Mouse (Mus musculus): ENCODE results near the gene Ky. TPM values are rescaled to one million over a fixed set of nuclear protein-coding genes. Genes with fewer than 3 reads are reported as not detected.

The Ky gene
- total and polyA plus RNA-seq, 3 experiments: 0.05 TPM; not detected in 2

DNA sequence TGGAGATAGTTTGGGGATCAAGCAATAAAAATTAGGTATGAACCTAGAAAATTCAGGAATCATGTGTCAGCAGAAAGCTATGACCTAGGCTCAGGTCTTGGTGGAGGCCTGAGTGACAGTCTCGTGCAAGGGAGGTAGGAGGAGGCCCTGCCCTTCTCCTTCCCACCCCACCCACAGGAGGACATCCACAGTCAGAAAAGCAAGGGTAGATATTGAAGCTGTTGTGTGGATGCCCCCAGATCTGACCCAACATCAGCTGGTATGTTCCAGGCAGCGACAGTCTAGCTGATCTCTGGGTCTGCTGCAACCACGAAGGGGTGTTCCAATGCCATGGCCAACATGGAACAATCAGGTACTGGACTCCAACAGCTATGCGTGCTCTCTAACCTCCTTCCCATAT lies 10.3 kb upstream of the Ky start:
- ATAC-seq (ENCODE audit: extremely low read depth, insufficient number of reproducible peaks, low FRiP score, poor library complexity, severe bottlenecking): no peak
- H3K27me3 ChIP-seq (ENCODE audit: insufficient read depth, low read length): no peaks in the 10 kb centered on the region
- no peak for DNase-seq (ENCODE audit: low spot score)
- H3K4me1 ChIP-seq (ENCODE audit: insufficient read depth, low read depth, low read length): no peaks in the 10 kb centered on the region
- H3K4me3 ChIP-seq (ENCODE audit: low read depth, low read length): no peak overlapping the region
- no peak for TF ChIP-seq GATA1 (IDR thresholded peaks at IDR 0.05; ENCODE audit: borderline replicate concordance, low read length)
- no peak for TF ChIP-seq GATA2 (IDR thresholded peaks at IDR 0.05; ENCODE audit: borderline replicate concordance, low read depth, low read length)
- no peak for TF ChIP-seq TAL1 (conservative IDR thresholded peaks at IDR 0.05; ENCODE audit: low read depth, low read length)
- TF ChIP-seq POLR2AphosphoS5 (IDR thresholded peaks at IDR 0.05; ENCODE audit: insufficient replicate concordance, low read depth, low read length): no peak
- TF ChIP-seq CTCF (IDR thresholded peaks at IDR 0.05; ENCODE audit: low read depth, low read length): no peak
- H3K9me3 ChIP-seq (replicated peaks): peaks cover 82% of the 10 kb centered on the region
- no peaks in the 10 kb centered on the region for H3K36me3 ChIP-seq (replicated peaks)

- no peak for ATAC-seq (ENCODE audit: extremely low read depth, insufficient number of reproducible peaks, low FRiP score, poor library complexity, severe bottlenecking)
- Histone ChIP-seq H3K4me3 (ENCODE audit: low read depth, low read length) (no peak overlapping the region), H3K9me3 (replicated peaks) (peaks cover 79% of the 10 kb centered on the region), H3K27me3 (ENCODE audit: insufficient read depth, low read length) (no peaks in the 10 kb centered on the region), H3K4me1 (ENCODE audit: insufficient read depth, low read depth, low read length) (no peaks in the 10 kb centered on the region), H3K36me3 (replicated peaks) (no peaks in the 10 kb centered on the region)
- TF ChIP-seq GATA1 (IDR thresholded peaks at IDR 0.05; ENCODE audit: borderline replicate concordance, low read length): no peak
- TF ChIP-seq CTCF (IDR thresholded peaks at IDR 0.05; ENCODE audit: low read depth, low read length): no peak
- no peak for TF ChIP-seq GATA2 (IDR thresholded peaks at IDR 0.05; ENCODE audit: borderline replicate concordance, low read depth, low read length)
- no peak for TF ChIP-seq POLR2AphosphoS5 (IDR thresholded peaks at IDR 0.05; ENCODE audit: insufficient replicate concordance, low read depth, low read length)
- no peak for TF ChIP-seq TAL1 (conservative IDR thresholded peaks at IDR 0.05; ENCODE audit: low read depth, low read length)
- DNase-seq (ENCODE audit: low spot score): no peak
Observed at GRCm38 (mm10) chr9:102496481-102497041, 9.0 kb upstream of the Ky start.

DNA sequence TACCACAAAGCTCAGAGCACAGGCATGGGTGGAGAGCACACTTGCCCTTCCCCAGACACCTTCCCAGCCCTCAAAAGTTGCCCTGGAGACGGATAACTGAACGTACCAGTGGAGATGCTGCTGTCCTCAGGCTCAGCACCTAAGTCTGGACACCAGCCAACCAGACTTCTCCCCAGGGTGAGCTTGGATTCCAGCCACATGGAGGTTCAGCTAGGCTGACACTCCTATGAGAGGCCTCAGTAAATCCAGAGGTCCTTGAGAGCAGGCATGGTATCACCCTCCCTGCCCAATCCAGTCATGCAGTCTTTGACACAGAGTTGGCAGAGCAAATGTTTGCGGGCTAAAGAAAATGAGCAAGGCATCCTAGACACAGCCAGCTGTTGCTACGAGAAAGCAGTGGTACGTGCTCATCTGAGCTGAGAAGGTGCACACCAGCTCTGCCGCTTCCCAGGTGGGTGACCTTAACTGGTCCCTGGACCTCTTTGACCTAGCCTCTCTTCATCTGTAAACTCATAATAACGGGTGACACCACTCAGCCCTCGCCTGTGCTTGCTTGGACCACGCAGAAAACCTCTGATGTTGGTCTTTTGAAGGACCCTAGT lies 8.4 kb upstream of the Ky start:
- H3K4me1 ChIP-seq (ENCODE audit: insufficient read depth, low read depth, low read length): no peaks in the 10 kb centered on the region
- TF ChIP-seq POLR2AphosphoS5 (IDR thresholded peaks at IDR 0.05; ENCODE audit: insufficient replicate concordance, low read depth, low read length): no peak
- TF ChIP-seq TAL1 (conservative IDR thresholded peaks at IDR 0.05; ENCODE audit: low read depth, low read length): no peak
- no peak for TF ChIP-seq GATA1 (IDR thresholded peaks at IDR 0.05; ENCODE audit: borderline replicate concordance, low read length)
- no peak for TF ChIP-seq GATA2 (IDR thresholded peaks at IDR 0.05; ENCODE audit: borderline replicate concordance, low read depth, low read length)
- TF ChIP-seq CTCF (IDR thresholded peaks at IDR 0.05; ENCODE audit: low read depth, low read length): no peak
- ATAC-seq (ENCODE audit: extremely low read depth, insufficient number of reproducible peaks, low FRiP score, poor library complexity, severe bottlenecking) (no peak), DNase-seq (ENCODE audit: low spot score) (no peak)
- no peak overlapping the region for H3K4me3 ChIP-seq (ENCODE audit: low read depth, low read length)
- H3K27me3 ChIP-seq (ENCODE audit: insufficient read depth, low read length): no peaks in the 10 kb centered on the region
- no peaks in the 10 kb centered on the region for H3K36me3 ChIP-seq (replicated peaks)
- H3K9me3 ChIP-seq (replicated peaks): peaks cover 75% of the 10 kb centered on the region

- H3K9me3 ChIP-seq (replicated peaks): peaks cover 70% of the 10 kb centered on the region
- no peak overlapping the region for H3K4me3 ChIP-seq (ENCODE audit: low read depth, low read length)
- H3K36me3 ChIP-seq (replicated peaks): no peaks in the 10 kb centered on the region
- TF ChIP-seq GATA2 (IDR thresholded peaks at IDR 0.05; ENCODE audit: borderline replicate concordance, low read depth, low read length) (no peak), POLR2AphosphoS5 (IDR thresholded peaks at IDR 0.05; ENCODE audit: insufficient replicate concordance, low read depth, low read length) (no peak), GATA1 (IDR thresholded peaks at IDR 0.05; ENCODE audit: borderline replicate concordance, low read length) (no peak), CTCF (IDR thresholded peaks at IDR 0.05; ENCODE audit: low read depth, low read length) (no peak)
- ATAC-seq (ENCODE audit: extremely low read depth, insufficient number of reproducible peaks, low FRiP score, poor library complexity, severe bottlenecking) (no peak), DNase-seq (ENCODE audit: low spot score) (no peak)
- no peaks in the 10 kb centered on the region for H3K27me3 ChIP-seq (ENCODE audit: insufficient read depth, low read length)
- H3K4me1 ChIP-seq (ENCODE audit: insufficient read depth, low read depth, low read length): no peaks in the 10 kb centered on the region
Observed at GRCm38 (mm10) chr9:102497833-102498430, 7.6 kb upstream of the Ky start.

GRCm38 (mm10) chr9:102498701-102499100 lies 6.8 kb upstream of the Ky start:
- no peaks in the 10 kb centered on the region for H3K36me3 ChIP-seq (replicated peaks)
- no peak overlapping the region for H3K4me3 ChIP-seq (ENCODE audit: low read depth, low read length)
- H3K4me1 ChIP-seq (ENCODE audit: insufficient read depth, low read depth, low read length): no peaks in the 10 kb centered on the region
- DNase-seq (ENCODE audit: low spot score): no peak
- peaks cover 69% of the 10 kb centered on the region for H3K9me3 ChIP-seq (replicated peaks)
- no peak for ATAC-seq (ENCODE audit: extremely low read depth, insufficient number of reproducible peaks, low FRiP score, poor library complexity, severe bottlenecking)
- TF ChIP-seq TAL1 (conservative IDR thresholded peaks at IDR 0.05; ENCODE audit: low read depth, low read length): no peak
- TF ChIP-seq CTCF (IDR thresholded peaks at IDR 0.05; ENCODE audit: low read depth, low read length): no peak
- TF ChIP-seq GATA1 (IDR thresholded peaks at IDR 0.05; ENCODE audit: borderline replicate concordance, low read length): no peak
- no peak for TF ChIP-seq GATA2 (IDR thresholded peaks at IDR 0.05; ENCODE audit: borderline replicate concordance, low read depth, low read length)
- no peak for TF ChIP-seq POLR2AphosphoS5 (IDR thresholded peaks at IDR 0.05; ENCODE audit: insufficient replicate concordance, low read depth, low read length)
- H3K27me3 ChIP-seq (ENCODE audit: insufficient read depth, low read length): no peaks in the 10 kb centered on the region

GRCm38 (mm10) chr9:102499266-102499665 lies 6.3 kb upstream of the Ky start:
- DNase-seq (ENCODE audit: low spot score) (no peak), ATAC-seq (ENCODE audit: extremely low read depth, insufficient number of reproducible peaks, low FRiP score, poor library complexity, severe bottlenecking) (no peak)
- no peak for TF ChIP-seq GATA2 (IDR thresholded peaks at IDR 0.05; ENCODE audit: borderline replicate concordance, low read depth, low read length)
- TF ChIP-seq CTCF (IDR thresholded peaks at IDR 0.05; ENCODE audit: low read depth, low read length): no peak
- TF ChIP-seq GATA1 (IDR thresholded peaks at IDR 0.05; ENCODE audit: borderline replicate concordance, low read length): no peak
- peaks cover 69% of the 10 kb centered on the region for H3K9me3 ChIP-seq (replicated peaks)
- H3K4me3 ChIP-seq (ENCODE audit: low read depth, low read length): no peak overlapping the region
- no peaks in the 10 kb centered on the region for H3K4me1 ChIP-seq (ENCODE audit: insufficient read depth, low read depth, low read length)
- H3K27me3 ChIP-seq (ENCODE audit: insufficient read depth, low read length): no peaks in the 10 kb centered on the region
- H3K36me3 ChIP-seq (replicated peaks): no peaks in the 10 kb centered on the region

Data from G1E (cell line).